ENCODE assay signal across 9 mouse cellular contexts in genomic region chr17:35186681-35187080, GRCm38 (mm10). TPM values are rescaled to one million over a fixed set of nuclear protein-coding genes. Genes with fewer than 3 reads are reported as not detected.
DNase-seq lines count a peak whose midpoint lies in the region; ATAC-seq lines count a peak whose summit lies in the region.
"Had no signal": no experiment of that assay in that cellular context is flagged by ENCODE, and none has a peak within 500 bp of the region (broad histone marks: within the 10 kb centered on the region; RNA-seq: fewer than 3 reads in every experiment).

No protein-coding gene starts in this region.

- H3K27me3 ChIP-seq in hindbrain, embryonic 11.5 days (ENCODE audit: control insufficient read depth, insufficient read depth, low read length) = no peaks in the 10 kb centered on the region
- H3K27me3 ChIP-seq in lung, embryonic 16.5 days (ENCODE audit: control insufficient read depth, insufficient read depth, low read depth, low read length) = no peaks in the 10 kb centered on the region
- H3K27me3 ChIP-seq: Patski had no signal

- WGBS in hindbrain, embryonic 11.5 days = 0% methylated on average over 4 of the region's 4 CpGs
- 2% methylated on average over 4 of the region's 4 CpGs for WGBS in lung, embryonic 16.5 days

- no peaks in the 10 kb centered on the region for H3K9me3 ChIP-seq in hindbrain, embryonic 11.5 days (ENCODE audit: control insufficient read depth, low read length)
- H3K9me3 ChIP-seq in lung, embryonic 16.5 days (ENCODE audit: control insufficient read depth, low read length) = no peaks in the 10 kb centered on the region

- ATAC-seq in common myeloid progenitor, adult 5-6 weeks (replicated peaks; ENCODE audit: low read depth, poor library complexity, severe bottlenecking) = peak; percentile 39
- no peak for ATAC-seq in hindbrain, embryonic 11.5 days (ENCODE audit: low FRiP score)
- ATAC-seq in lung, embryonic 16.5 days (ENCODE audit: low read depth) = peak; percentile 41
- peak; percentile 76 for ATAC-seq in neutrophil, adult 5-6 weeks (ENCODE audit: extremely low read depth, insufficient number of reproducible peaks, low FRiP score, poor library complexity, severe bottlenecking)
- ATAC-seq: Patski had no signal

- H3K4me2 ChIP-seq in hindbrain, embryonic 11.5 days (replicated peaks; ENCODE audit: low read depth, low read length) = peak overlapping the region; percentile 28
- peak overlapping the region; percentile 48 for H3K4me2 ChIP-seq in lung, embryonic 16.5 days (ENCODE audit: low read depth, low read length)

- H3K9ac ChIP-seq in hindbrain, embryonic 11.5 days (ENCODE audit: low read depth, low read length) = 0 out of 2 replicates have a peak overlapping the region, but pooled peaks have one; percentile 19
- peak overlapping the region; percentile 50 for H3K9ac ChIP-seq in lung, embryonic 16.5 days (ENCODE audit: low read length)

- H3K4me1 ChIP-seq in hindbrain, embryonic 11.5 days (replicated peaks; ENCODE audit: control insufficient read depth, insufficient read depth, low read length) = no peaks in the 10 kb centered on the region
- peaks cover 7% of the 10 kb centered on the region; the same call in 1 of the 2 replicates for H3K4me1 ChIP-seq in lung, embryonic 16.5 days (replicated peaks; ENCODE audit: control insufficient read depth, insufficient read depth, low read length)

- H3K36me3 ChIP-seq in hindbrain, embryonic 11.5 days (ENCODE audit: control insufficient read depth, insufficient read depth, low read length) = no peaks in the 10 kb centered on the region
- no peaks in the 10 kb centered on the region for H3K36me3 ChIP-seq in lung, embryonic 16.5 days (ENCODE audit: control insufficient read depth, insufficient read depth, low read length)

- H3K4me3 ChIP-seq in hindbrain, embryonic 11.5 days (ENCODE audit: low read depth, low read length) = peak overlapping the region; percentile 25; the same call in 1 of the 2 replicates
- H3K4me3 ChIP-seq in lung, embryonic 16.5 days (ENCODE audit: low read length) = peak overlapping the region; percentile 56

- H3K27ac ChIP-seq in hindbrain, embryonic 11.5 days (ENCODE audit: low read depth, low read length) = no peak overlapping the region
- H3K27ac ChIP-seq in lung, embryonic 16.5 days (ENCODE audit: low read length) = peak overlapping the region; percentile 64

- DNase-seq in heart, adult 18-20 months = peak; percentile 55 to 60
- no peak for DNase-seq in heart, adult 8-10 months (ENCODE audit: low spot score)
- DNase-seq in hindbrain, embryonic 11.5 days (ENCODE audit: low spot score) = peak; percentile 44
- no peak for DNase-seq in cerebellum, postnatal 14 days
- no peak for DNase-seq in layer of hippocampus, adult 8-10 months (ENCODE audit: low spot score in 2 of 2)

RNA-seq across cellular contexts. Expression of gene Lst1, which starts 1.6 kb away (rescaled TPM):
- 1 to 10 TPM; 2.0 to 3.3 TPM for total RNA-seq in heart, adult 18-20 months (2021)
- total RNA-seq in heart, adult 8-10 months (2022) = 1 to 10 TPM; 1.8 to 3.6 (median 2.6) TPM
- total RNA-seq in common myeloid progenitor, adult 5-6 weeks (2017) = 44.3 and 51.6 TPM in 2 replicates
- polyA plus RNA-seq in hindbrain, embryonic 11.5 days (2014; fragmentation: Nextera tagmentation; extraction: Ambion mirVana) = 5.6 and 9.8 TPM in 2 replicates
- 11.3 and 12.4 TPM in 2 replicates for polyA plus RNA-seq in lung, embryonic 16.5 days (2015; fragmentation: Nextera tagmentation; extraction: Ambion mirVana)
- 534 and 685 TPM in 2 replicates for total RNA-seq in neutrophil, adult 5-6 weeks (2017)
- total RNA-seq in layer of hippocampus, adult 8-10 months (2022) = 10 to 100 TPM in 1 of 4 experiments, 1 to 10 TPM in 3; 5.0 to 13.2 (median 7.1) TPM
- polyA plus RNA-seq: Patski had no signal

RNA-seq across cellular contexts. Expression of gene Ltb, which starts 7.6 kb away (rescaled TPM):
- total RNA-seq in heart, adult 18-20 months (2021) = 10 to 100 TPM in 1 of 2 experiments, 1 to 10 TPM in 1; 1.5 to 12.1 TPM
- 1 to 10 TPM in 1 of 4 experiments, under 1 TPM in 3; 0.69 to 1.6 (median 0.80) TPM for total RNA-seq in heart, adult 8-10 months (2022)
- total RNA-seq in common myeloid progenitor, adult 5-6 weeks (2017) = 1.1 and 1.8 TPM in 2 replicates
- polyA plus RNA-seq in hindbrain, embryonic 11.5 days (2014; fragmentation: Nextera tagmentation; extraction: Ambion mirVana) = 0.22 and 0.32 TPM in 2 replicates
- polyA plus RNA-seq in lung, embryonic 16.5 days (2015; fragmentation: Nextera tagmentation; extraction: Ambion mirVana) = 1.0 and 1.5 TPM in 2 replicates
- total RNA-seq in neutrophil, adult 5-6 weeks (2017) = 212 and 285 TPM in 2 replicates
- total RNA-seq in layer of hippocampus, adult 8-10 months (2022) = 1 to 10 TPM in 1 of 4 experiments, under 1 TPM in 3; 0.53 to 1.4 (median 0.71) TPM
- polyA plus RNA-seq: Patski had no signal

RNA-seq across cellular contexts. Expression of gene Aif1, which starts 10.8 kb away (rescaled TPM):
- 1 to 10 TPM; 3.7 to 4.8 TPM for total RNA-seq in heart, adult 18-20 months (2021)
- 1 to 10 TPM; 1.9 to 3.3 (median 2.4) TPM for total RNA-seq in heart, adult 8-10 months (2022)
- 4.7 and 5.4 TPM in 2 replicates for total RNA-seq in common myeloid progenitor, adult 5-6 weeks (2017)
- 6.1 and 8.4 TPM in 2 replicates for polyA plus RNA-seq in hindbrain, embryonic 11.5 days (2014; fragmentation: Nextera tagmentation; extraction: Ambion mirVana)
- polyA plus RNA-seq in lung, embryonic 16.5 days (2015; fragmentation: Nextera tagmentation; extraction: Ambion mirVana) = 7.3 and 8.0 TPM in 2 replicates
- 5.3 and 8.0 TPM in 2 replicates for total RNA-seq in neutrophil, adult 5-6 weeks (2017)
- total RNA-seq in layer of hippocampus, adult 8-10 months (2022) = 10 to 100 TPM in 2 of 4 experiments, 1 to 10 TPM in 2; 6.3 to 45.4 (median 25.7) TPM

RNA-seq across cellular contexts. Expression of gene Tnf, which starts 15.1 kb away (rescaled TPM):
- total RNA-seq in heart, adult 18-20 months (2021) = under 1 TPM; 0.25 to 0.28 TPM
- total RNA-seq in heart, adult 8-10 months (2022) = under 1 TPM; 0.25 to 0.97 (median 0.52) TPM
- total RNA-seq in common myeloid progenitor, adult 5-6 weeks (2017) = 9.4 and 11.3 TPM in 2 replicates
- polyA plus RNA-seq in hindbrain, embryonic 11.5 days (2014; fragmentation: Nextera tagmentation; extraction: Ambion mirVana) = not detected in 2 replicates
- polyA plus RNA-seq in lung, embryonic 16.5 days (2015; fragmentation: Nextera tagmentation; extraction: Ambion mirVana) = 0.09 and 0.24 TPM in 2 replicates
- 16.4 and 18.2 TPM in 2 replicates for total RNA-seq in neutrophil, adult 5-6 weeks (2017)
- under 1 TPM in 1 of 4 experiments, not detected in 3; 0.29 TPM for total RNA-seq in layer of hippocampus, adult 8-10 months (2022)
- polyA plus RNA-seq: Patski had no signal

RNA-seq across cellular contexts. Expression of gene Lta, which starts 18.5 kb away (rescaled TPM):
- total RNA-seq in heart, adult 18-20 months (2021) = 1 to 10 TPM in 1 of 2 experiments, not detected in 1; 1.0 TPM
- total RNA-seq in heart, adult 8-10 months (2022) = under 1 TPM in 1 of 4 experiments, not detected in 3; 0.44 TPM
- total RNA-seq in common myeloid progenitor, adult 5-6 weeks (2017) = not detected in 2 replicates
- not detected in 2 replicates for polyA plus RNA-seq in hindbrain, embryonic 11.5 days (2014; fragmentation: Nextera tagmentation; extraction: Ambion mirVana)
- polyA plus RNA-seq in lung, embryonic 16.5 days (2015; fragmentation: Nextera tagmentation; extraction: Ambion mirVana) = 0.30 TPM in 1 of 2 replicates, not detected in the other
- total RNA-seq in neutrophil, adult 5-6 weeks (2017) = 6.6 and 9.9 TPM in 2 replicates
- total RNA-seq in layer of hippocampus, adult 8-10 months (2022) = under 1 TPM; 0.32 to 0.89 (median 0.67) TPM

Comparison
In these comparisons a context has a peak if more than half of its experiments do, and no peak if none do; other contexts are left out.
1. DNase-seq: peak in heart, adult 18-20 months (2 of 2) and hindbrain, embryonic 11.5 days (single experiment); none in heart, adult 8-10 months (single experiment), cerebellum, postnatal 14 days (0 of 2) and layer of hippocampus, adult 8-10 months (0 of 2).
2. RNA of gene Lst1, which starts 1.6 kb away (total RNA-seq): 534 to 685 TPM in neutrophil, adult 5-6 weeks; 44.3 to 51.6 TPM in common myeloid progenitor, adult 5-6 weeks, 5.0 to 13.2 TPM in layer of hippocampus, adult 8-10 months, 2.0 to 3.3 TPM in heart, adult 18-20 months and 1.8 to 3.6 TPM in heart, adult 8-10 months; every median in the first group is over 10 times any median in the second.
3. RNA of gene Ltb, which starts 7.6 kb away (total RNA-seq): 212 to 285 TPM in neutrophil, adult 5-6 weeks; 1.5 to 12.1 TPM in heart, adult 18-20 months, 1.1 to 1.8 TPM in common myeloid progenitor, adult 5-6 weeks, 0.53 to 1.4 TPM in layer of hippocampus, adult 8-10 months and 0.69 to 1.6 TPM in heart, adult 8-10 months; every median in the first group is over 10 times any median in the second.